Mouse (Mus musculus) adrenal gland, adult 18-20 months (tissue): ENCODE data around the gene Lsp1. TPM values are rescaled to one million over a fixed set of nuclear protein-coding genes. Genes with fewer than 3 reads are reported as not detected.
A peak's percentile ranks its signal among the peaks of the same experiment; 100 is the strongest.

Experiments
- DNase-seq, 2 experiments: peaks; one replicate each; pipeline ENCODE4 v3.0.0; 2021 to 2022; ENCODE audit warnings: low spot score in 2 of 2
- total RNA-seq, 2 experiments: library from RNA; stranded (reverse); gene quantifications; 1 replicate in 1 of 2; 2 replicates in 1 of 2; pipeline ENCODE4 v1.2.3; 2021

The Lsp1 gene
- total RNA-seq, 2 experiments from 2014 or later, result 17.0 to 24.2 TPM

DNA sequence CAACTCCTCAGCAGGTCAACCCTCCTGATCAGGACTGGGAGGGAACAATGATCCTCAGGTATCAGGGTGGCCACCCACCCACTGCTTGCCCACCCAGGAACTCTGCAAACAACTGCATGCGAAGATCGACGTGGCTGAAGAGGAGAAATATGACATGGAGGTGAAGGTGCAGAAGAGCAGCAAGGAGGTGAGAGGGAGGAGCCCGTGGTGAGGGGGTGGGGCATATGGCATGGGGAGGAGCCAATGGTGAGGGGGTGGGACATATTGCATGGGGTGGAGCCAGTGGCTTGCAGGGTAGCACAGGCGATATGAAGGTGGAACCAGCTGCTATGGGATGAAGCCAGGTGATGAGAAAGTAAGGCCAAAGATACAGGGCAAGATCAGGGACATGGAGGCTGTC is 17.1 kb upstream of the Lsp1 start:
- DNase-seq, result no peak

DNA sequence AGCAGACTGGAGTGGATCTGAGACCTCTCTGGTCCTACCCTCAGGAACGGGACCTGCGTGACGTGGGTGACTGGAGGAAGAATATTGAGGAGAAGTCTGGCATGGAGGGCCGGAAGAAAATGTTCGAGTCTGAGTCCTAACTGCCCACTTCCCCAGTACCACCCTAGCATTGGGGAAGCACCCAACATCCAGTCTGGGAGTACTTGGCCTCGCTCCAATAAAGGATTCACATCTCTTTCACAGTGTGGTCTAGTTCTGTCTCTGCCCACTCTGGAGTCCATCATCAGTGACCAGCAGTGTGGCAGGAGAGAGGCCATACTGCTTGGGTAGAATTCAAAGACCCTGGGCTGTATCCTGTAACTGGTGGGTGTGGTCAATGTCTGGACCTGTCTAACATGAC is 16.4 kb upstream of the Lsp1 start:
- DNase-seq, result peak in 1 of 2 experiments; percentile 15

DNA sequence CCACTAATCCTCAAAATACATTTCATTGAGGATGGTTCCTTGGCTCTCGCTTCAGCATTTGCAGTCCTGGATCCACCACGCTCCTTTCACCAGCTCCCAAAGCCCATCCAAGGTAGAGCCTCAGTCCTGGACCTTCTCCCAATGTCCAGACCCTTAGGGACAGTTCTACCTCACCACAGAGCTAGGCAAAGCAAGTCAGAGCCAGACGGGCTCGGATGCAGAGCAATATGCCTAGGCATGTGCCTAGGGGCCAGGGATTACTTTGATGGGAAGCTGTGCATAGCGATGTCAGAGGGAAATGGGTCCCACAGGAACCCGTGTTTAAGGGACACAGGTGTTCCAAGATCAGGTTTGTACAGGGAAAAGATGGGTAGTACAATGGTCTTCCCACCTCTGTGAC is 15.3 kb upstream of the Lsp1 start:
- DNase-seq, result no peak

DNA sequence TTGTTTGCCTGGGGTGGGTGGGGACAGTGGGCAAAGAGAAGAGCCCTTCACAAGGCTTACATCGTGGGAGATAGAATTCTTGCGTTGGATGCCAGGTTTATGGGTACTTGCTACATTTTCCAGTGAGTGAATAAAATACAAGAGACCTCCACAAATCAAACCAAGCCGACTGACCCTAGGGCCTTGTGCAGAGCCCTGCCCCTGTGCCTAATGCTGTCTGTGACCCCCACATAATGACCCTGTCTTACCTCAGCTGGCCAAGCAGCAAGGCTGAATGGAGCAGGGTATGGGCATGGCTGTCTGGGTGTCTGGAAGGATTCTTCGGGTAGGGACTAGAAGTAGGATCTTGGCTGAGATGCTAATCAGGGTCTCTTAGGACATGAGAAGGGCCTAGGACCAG is 14.3 kb upstream of the Lsp1 start:
- no peak for DNase-seq

DNA sequence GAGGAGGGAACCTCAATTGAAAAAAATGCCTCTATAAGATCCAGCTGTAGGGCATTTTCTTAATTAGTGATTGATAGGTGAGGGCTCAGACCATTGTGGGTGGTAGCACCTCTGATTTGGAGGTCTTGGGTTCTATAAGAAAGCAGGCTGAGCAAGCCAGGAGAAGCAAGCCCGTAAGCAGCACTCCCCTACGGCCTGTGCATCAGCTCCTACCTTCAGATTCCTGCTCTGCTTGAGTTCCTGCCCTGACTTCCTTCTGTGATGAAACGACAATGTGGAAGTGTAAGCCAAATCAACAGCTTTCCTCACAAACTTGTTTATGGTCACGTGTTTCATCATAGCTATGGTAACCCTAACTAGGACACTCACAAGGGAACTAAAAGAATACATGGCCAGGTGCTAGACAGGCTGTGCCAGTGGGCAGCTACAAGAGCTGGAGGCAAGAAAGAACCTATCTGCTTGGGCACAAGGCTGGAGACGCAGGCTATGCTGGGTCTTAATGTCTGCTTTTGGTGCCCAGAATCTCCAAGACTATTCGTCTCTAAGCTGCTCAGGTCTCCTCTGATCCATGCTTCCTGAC is 11.5 kb upstream of the Lsp1 start:
- no peak for DNase-seq

DNA sequence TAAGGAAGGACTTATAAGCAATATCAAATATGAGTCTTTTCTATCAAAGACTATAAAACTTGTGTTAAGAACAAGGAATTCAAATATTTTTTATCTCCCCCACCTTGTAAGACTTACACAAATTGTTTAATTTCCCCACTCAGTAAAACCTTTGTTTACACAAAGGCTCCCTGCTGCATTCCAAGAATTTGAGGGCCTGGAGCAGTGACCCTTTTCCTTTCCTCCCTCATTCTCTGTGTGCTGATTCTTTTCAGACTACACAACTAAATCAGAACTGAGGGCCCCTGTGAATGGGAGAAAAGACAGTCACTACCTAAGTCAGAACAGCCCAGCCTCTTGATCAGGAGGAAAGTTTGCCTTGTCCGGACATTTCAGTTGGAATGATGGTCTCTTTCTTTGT is 5.9 kb upstream of the Lsp1 start:
- no peak for DNase-seq

DNA sequence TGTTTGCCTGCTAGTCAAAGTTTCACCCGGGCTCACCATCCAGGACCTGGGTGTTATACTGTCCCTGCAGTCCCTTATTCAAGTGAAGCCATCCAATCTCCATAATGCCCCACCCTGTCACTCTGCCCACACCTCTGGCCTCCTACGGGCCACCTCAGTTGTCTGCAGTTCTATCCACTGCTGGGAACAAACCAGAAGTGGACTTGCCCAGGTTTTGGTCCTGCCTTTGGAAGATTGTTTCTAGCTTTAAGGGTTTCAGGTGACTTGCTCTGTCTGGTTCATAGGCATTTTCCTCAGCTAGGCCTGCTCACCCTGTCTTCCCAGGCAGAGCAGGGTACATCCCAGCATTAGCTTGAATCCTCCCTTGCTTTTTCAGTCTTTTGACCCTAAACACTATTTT is 5.4 kb upstream of the Lsp1 start:
- DNase-seq, result no peak

DNA sequence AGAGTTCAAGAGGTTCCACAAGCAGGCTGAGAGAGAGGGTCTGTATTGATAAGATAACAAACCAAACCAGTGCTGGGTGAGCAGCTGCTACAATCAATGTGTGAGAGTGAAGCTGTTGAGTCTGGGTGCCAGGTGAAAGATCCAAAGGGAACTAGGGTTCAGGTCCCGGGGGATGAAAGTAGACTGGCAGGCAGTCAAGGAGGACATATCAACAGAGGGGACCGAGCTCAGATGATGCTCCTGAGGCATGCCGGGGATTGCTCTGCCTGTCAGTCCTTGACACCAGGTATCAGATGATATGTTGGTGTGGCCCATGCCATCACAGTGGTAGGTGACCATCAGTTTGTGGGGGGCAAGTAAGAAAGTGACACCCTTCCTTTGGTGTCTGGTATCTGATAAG is 3.8 kb upstream of the Lsp1 start:
- DNase-seq, result peak in 1 of 2 experiments; percentile 14

DNA sequence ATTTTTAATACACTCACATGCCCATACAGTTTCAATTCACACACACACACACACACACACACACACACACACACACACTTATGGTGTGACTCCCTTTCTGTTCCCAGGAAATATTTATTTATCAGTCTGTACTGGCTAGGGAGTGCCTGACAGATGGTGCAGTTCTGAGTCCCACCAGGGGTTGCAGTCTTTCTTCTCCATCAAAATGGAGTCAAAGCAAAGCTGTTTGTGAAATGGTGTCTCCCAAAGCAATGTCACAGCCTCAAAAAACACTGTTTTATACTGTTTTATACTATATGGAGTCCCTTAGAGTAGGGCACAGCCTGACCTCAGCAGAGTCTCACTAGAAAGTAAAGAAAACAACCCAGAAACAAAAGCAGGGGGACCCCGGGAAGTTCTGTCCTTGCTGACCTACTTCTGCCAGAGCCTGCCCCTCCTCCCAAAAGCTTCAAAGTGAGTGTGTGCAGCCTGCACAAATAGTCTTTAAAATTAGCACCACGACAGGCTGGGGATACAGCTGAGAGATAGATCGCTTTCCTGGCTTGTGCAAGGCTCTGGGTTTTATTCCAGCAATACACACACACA is 3.3 kb upstream of the Lsp1 start:
- DNase-seq, result peak in 1 of 2 experiments; percentile 15

DNA sequence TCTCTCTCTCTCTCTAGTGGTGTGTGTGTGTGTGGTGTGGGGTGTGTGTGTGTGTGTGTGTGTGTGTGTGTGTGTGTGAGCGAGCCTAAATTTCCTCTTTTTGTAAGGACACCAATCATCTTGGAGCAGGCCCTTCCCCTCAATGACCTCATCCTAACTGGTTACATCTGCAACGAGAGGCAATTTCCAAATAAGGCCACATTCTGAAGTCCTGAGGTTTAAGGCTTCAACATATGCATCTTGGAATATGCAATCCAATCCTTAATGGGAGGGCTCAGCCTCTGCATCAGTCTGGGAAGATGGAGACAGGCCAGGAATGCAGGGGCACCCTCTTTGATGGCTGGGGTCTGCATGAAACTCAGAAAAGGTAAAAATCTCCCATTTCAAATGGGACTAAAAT is 2.6 kb upstream of the Lsp1 start:
- no peak for DNase-seq

DNA sequence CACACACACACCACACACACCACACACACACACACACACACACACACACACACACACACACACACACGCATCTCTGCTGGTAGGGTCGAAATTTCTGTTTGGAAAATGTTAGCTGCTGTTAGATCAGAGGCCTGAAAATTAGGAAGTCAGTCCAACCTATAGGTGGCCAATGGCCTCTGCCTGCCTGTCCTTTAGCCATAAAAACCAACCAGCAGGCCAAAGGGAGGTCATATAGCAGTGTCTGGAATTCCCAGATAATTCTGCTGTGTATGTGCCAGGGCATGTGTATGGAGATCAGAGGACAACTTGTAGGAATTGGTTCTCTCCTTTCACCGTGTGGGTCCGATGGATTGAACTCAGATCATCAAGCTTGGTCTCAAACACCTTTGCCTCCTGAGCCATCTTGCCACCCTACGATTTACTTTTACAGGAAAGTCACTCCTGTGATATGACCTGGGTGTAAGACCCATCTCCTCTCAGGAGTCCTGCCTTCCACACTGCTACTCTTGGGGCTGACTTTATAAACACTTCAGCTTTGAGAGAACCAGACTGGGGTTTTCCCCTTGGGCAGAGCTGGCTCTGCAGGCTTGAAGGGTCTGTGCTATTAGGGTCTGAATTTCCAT is 1.8 kb upstream of the Lsp1 start:
- no peak for DNase-seq

DNA sequence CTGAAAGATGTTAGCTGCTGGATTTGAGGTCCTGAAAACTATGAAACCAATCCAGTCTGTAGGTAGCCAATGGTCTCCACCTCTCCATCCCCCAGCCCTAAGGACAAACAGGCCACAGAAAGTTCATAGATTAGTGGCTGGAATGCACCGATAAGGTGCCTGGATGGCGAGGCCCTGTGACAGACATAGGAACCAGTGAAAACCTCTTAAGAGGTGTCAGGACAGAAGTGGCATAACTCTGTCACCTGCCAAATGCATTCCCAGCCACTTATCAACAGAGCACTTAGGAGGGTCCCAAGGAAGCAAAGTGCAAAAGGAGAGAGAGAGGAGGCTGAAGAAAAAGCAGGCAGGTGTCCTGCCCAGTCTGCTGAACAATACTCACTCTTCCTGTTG is 1.3 kb upstream of the Lsp1 start:
- no peak for DNase-seq

DNA sequence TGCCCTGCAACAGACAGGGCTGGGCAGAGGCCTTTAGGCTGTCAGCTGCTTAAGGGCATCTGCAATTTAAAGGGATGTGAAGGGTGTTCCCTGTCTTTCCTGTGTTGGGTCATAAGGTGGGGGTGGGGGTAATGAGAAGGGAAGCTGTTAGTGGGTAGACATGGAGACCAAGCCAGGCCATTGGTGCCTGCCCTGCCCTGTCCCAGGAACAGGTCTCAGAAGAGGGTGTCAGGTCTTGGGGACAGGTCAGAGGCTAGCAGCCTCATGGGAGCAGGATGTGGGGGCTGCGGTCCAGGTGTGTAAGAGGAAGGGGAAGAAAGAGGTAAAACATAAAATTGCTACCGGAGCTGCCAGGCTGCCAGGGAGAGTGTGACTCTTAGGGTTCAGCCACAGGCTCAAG is 837 bp downstream of the Lsp1 start:
- DNase-seq, result peak in 1 of 2 experiments; percentile 12

DNA sequence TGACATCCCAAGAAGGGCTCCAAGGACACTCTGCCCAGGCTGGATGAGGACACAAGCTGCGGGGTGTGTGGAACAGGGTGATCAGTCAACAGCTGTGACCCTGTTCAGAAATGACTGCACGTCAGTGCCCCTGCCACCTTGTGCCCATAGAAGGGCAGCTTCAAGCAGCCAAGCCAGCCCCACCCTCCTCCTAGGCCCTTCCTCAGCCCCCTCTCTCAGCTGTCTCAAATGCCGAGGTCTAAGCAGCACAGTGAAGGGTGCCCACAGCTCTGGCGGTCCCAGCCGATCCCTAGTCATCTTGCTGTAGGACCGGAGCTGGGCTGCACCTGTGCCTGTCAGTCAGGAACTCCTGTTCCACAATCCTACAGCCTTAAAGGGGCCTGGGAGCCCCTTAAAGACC is 1.6 kb downstream of the Lsp1 start:
- peak in 1 of 2 experiments; percentile 18 for DNase-seq

DNA sequence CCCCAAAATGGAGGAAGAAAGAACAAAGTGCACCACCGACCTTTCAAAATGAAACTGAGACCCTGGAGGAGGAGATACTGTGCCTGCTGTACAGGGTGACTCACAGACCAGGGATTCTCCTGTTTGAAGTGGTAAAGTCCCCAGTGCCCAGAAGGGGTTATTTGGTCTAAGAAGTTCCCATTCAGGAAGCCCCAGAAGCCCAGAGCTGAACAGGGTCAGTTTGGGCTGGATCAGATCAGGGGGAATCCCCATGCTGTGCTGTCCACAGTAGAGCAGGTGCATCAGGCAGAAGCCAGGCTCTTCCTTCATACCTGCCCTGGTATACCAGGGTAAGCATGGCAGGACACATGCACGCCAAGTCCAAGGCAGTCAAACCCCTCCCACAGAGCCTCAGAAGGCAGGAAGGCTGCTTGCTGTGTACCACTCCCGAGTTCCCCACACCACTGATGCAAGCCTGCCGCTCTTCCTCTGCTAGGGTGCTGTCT is 2.0 kb downstream of the Lsp1 start:
- peak in 1 of 2 experiments; percentile 18 for DNase-seq

DNA sequence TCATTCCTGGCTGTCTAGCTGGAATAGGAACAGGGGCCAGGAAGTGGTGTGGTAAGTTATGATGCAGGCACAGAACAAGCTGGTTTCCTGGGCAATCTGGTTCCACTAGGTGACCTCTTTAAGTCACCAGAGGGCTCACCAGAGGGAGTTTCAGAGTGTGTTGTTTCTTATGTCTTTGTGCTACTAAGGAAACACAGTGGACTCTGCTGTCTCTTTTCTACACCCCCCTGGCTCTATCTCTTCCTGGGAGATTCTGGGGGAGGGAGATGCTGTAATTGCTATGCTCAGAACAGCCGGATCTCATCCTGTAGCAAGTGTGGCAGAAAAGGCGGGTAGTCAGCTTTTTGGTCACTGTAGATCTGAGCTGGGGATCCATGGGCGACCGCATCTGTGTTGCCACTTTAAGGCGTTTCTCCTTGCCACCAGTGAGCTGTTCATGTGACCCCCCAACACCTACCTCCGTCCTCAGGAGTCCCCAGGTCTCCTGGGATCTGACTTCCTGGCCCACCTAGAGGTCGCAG is 9.6 kb downstream of the Lsp1 start:
- DNase-seq, result no peak

DNA sequence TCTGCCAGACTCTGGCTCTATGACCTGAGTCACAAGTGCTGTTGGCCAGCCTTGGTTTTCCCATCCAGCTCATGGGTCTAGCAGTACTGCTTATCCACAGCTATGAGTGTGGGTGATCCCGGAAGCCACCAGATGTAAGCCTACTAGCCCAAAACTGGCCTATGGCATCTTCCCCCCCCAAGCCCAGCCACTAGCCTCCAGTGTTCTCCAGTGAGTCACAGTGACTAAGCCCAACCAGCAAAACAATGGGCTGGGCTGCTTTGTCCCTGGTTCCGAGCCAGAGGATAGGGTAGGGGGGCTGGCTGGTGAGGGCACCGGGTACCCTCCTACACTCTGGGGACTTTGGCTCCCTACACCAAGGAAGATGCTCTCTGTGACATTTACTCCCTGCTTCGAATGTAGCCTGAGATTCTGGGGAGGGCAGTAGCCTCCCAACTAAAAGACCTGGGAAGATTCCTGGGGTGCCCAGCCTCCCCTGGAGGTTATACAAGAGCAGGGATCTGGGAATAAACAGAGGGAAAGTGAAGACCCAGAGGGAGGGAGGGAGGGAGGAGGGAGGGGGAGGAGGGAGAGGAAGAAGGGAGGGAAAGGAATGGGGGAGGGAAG is 10.3 kb downstream of the Lsp1 start:
- DNase-seq, result peak in 1 of 2 experiments; percentile 18

DNA sequence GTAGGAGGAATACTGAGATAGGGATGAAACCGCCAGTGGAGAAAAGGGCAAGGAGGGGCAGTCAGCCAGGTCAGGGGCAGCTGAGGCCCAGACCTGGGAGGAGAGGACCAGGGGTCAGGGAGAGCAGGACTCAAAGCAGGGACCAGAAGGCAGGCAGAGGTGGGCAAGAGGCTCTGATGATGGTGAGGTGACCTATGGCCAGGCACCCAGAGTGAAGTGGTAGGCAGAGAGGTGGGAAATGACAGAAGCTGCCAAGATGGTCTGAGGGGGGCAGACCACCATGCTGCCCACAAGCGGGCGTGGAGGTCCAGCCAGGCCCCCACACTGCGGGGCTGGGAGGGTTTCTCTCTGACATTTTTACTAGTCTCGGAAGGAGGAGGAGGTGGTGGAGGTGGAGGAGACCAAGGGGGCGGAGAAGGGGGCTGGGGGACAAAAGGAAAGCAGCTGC is 10.8 kb downstream of the Lsp1 start:
- peak in 1 of 2 experiments; percentile 16 for DNase-seq

DNA sequence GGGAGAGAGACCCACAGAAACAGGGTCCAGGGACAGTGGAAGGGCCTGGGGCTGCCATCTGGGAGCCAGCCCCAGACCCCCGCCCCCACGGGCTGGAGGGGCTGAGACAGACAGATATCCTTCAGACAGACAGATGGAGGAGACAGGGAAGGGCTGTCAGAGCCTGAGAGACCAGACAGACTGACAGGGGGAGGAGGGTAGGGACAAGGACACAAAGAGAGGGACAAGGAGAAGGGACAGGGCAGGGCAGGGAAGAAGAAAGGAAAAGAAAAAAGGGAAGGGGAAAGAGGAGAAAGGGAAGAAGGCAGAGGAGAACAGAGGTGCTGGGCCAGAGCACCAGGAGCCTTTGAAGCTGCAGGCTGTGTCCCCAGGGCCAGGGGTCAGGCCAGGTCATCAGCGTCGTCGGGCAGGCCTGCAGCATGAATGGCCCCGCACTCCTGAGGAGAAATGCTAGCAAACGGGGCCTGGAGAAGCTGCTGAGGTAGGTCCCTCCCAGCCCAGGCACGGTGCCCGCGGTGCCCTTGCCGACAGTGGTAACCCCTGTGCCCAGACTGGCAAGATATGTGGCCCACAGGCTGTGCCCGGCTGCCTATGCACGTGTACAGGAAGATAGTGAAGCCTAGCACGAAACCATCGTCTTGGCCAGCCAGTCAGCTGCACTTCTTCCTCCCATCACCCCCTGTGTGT is 11.4 kb downstream of the Lsp1 start:
- DNase-seq, result peak in 1 of 2 experiments; percentile 20

DNA sequence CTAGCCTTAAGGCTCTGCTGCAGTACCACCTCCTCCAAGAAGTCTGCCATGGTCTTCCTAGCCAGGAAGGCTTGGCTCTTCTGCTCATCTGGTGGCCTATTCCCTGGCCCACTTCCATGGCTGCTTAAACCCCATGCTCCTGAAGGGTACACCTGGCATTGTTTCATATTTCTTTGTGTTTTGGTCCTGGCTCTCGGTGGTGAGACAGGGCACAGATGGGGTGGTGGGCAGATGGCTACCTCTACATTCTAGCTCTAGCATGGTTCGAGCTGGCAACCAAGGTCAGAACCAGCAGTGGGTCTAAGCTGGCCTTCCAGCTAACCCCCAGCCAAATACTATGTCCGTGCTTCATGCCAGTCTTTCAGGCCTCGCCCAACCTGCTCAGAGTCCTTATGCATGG is 12.3 kb downstream of the Lsp1 start:
- DNase-seq, result peak in 1 of 2 experiments; percentile 6

DNA sequence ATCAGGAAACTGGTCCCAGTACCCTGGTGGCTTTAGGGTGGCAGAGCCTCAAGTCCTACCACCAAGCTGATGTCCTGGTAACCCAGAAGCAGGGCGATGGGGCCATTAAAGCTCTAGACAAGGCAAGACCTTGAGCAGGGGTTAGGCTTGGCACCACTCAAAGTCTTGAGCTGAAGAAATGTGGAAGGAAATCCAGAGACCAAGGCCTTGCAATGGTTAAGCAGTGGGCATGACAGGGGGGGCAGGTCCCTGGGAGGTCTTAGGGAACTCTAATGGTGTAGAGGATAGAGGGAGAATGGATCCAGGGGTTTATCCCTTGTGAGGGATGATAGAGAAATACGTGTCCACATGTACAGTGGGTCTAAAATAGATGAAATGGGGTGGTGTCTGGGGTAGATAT is 12.9 kb downstream of the Lsp1 start:
- DNase-seq, result peak in 1 of 2 experiments; percentile 3
